Mouse (Mus musculus): Measurements from ENCODE around the gene Myo10. TPM values are rescaled to one million over a fixed set of nuclear protein-coding genes. Genes with fewer than 3 reads are reported as not detected.

Gene Myo10
- polyA plus RNA-seq, 1 experiment = not detected

DNA sequence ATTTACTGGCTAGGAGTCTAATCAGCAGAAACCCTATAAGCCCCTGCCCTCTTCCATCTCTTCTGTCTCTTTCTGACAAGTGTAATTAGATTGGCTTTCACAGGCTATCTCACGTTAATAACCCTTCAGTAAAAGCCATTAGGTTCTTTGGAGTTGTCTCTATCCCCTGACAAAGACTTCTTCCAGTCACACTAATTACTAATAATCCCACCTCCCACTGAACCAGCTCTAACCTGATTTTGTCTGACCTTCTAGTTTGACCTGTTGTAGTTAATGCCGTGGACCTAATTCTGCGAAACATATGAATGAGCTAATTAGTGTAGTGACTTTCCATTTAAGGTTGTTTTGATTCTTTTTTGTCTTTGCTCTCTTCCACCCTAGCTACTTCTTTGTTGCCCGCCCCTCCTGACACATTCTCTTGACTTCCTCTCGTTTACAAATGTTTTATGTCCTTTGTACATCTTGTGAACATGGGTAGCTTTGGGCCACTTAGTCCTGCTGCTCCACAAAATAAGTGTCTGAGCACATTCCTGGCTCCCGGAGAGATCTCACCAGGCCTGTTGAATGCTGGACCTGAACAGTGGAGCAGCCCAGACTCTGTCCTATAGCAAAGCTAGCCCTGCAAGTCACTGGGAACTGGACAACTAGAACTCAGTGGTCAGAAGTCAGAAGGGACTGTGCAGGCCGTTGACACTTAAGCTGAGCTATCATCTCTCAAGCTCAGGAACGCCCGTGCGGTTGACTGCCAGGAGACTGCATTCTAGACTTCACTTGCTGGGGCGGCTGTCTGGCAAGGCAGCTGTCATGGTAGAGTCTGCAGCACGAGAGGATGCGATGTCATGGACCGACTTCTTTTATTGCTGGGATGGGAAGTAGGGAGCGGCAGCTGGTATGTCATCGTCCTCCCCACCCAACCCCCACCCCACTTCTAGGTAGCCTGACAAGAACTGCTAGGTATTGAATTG is 47.2 kb downstream of the Myo10 start:
- no peak for TF ChIP-seq GATA1 (IDR thresholded peaks at IDR 0.05; ENCODE audit: low read length)

DNA sequence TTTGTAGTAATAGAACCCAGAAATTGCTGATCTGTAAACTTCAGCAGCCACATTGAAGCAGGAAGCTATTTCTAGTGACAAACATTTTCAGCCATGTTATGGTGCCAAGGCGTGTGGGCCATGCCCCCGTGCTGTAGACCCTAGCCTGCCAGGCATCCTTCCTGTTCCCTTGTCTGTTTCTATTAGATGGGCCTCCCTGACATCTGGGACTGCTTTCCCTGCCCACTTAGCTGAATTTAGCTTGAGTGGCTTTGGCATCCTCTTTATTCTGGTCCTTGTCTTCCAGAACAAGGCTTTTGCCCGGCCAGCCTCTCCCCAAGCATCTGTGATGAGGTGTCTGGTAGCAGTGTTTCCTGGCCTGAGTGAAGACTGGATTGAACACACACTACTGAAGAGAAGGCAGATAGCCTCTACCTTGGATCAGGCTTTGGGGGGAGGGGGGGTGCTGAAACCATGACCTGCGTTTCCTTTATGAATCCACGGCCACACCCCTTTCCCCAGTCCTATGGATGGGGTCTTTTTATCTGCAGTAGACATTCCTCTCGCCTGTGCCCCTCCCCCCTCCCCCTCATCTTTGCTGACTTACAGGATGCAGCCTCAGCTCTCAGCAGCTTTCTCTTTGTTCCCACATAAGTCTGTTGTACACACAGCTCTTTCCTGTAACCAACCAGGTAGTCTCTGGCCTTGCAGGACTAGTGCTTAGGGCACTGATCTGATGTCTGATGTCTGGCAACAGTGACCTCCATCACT is 51.1 kb downstream of the Myo10 start:
- TF ChIP-seq GATA1 (IDR thresholded peaks at IDR 0.05; ENCODE audit: low read length) = no peak

DNA sequence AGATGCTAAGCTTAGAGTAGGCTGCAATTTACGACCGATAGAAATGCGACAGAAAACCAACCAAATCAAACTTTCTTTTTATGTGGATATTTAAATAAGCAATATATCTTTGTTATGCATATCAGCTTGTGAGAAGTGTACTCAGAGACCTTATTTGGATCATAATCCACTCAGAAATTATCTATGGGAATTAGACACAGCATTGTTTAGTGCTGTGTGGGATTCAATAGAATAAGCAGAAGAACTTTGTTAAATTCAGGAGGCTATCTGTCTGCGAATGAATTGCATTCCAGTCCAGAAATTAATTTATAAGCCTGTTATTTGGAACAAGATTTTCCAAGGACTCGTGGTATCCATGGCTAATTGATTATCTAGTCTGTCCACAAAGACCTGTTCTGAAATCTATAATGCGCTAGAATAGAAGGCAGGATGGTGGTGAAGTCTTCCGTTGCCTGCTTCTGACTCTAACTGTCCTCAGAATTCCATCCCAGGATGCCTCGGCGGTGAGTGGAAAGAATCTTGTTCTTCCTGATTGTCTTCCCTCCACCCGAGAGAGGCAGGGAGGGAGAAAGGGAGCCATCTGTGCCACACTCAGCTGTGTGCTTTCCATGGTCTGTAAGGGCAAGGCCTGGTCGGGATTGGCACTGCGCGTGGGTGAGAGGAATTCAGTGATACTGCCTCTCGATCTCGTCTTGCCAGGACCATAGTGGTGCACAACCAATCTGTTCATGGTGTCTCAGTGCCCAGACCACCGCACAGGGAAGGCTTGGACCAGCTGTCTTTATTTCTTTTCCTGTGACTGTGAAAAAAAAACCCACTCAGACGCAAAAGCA is 52.0 kb downstream of the Myo10 start:
- TF ChIP-seq GATA1 (IDR thresholded peaks at IDR 0.05; ENCODE audit: low read length) = no peak

DNA sequence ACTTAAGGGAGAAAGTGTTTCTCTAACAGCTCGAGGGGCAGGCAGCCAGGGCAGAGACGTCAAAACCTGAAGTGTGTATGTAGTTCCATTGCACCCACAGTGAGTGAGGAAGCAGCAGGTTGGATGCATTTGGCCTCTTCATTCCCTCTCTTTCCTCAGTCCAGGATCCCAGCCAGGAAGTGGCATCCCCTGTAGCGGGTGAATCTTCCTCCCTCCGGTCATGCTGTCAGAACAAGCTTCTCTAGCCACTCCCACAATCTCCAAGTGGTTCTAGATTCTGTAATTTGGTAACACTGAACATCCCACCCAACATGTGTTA is 52.6 kb downstream of the Myo10 start:
- no peak for TF ChIP-seq GATA1 (IDR thresholded peaks at IDR 0.05; ENCODE audit: low read length)

DNA sequence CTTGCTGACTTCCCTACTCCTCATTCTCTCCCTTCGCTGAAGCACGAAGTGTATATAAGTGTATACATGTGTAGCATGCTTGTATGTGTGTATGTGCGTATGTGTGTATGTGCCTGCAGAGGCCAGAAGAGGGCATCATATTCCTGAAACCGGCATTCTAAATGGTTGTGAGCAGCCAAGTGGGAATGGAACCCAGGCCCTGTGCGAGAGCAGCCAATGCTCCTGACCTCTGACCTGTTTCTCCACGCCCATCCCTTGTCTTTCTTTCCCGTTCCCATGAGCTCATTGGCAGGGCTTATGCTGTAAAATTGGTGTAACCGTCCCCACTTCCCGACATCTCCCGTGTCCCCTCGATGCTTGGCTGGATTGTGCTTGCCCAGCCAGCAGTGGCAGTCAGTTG is 53.0 kb downstream of the Myo10 start:
- no peak for TF ChIP-seq GATA1 (IDR thresholded peaks at IDR 0.05; ENCODE audit: low read length)

DNA sequence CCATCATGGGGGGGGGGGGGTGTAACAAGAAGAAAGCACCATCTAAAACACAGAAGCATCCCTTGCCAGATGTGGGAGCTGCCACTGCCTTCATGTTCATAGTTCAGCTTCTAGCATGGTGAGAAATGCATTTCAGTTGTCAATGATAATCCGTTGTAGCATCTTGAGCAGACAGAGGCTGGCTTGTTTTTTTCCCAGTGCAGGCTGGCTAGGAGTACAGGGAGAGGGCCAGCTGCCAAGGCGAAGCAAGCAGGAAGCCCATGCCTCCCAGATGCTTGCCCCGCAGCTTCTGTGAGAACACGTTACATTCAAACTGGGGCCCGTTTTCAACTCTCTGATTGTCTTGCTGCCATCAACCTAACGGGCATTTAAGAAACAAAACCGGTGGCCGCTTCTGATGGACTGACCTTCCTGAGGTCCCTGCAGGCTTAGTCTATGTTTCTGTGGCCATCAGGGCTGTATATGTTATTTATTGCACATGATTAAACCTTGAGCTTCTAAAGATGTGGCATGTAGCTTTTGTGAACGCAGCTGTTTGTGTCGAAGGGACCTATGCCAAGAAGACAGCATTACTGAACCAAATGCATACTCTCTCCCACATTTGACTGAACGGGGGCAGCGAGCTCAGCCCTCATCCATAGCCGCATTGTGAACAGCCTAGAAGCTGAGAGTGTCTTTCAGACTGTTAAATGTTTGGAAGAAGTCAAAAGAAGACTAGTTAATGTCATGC is 53.9 kb downstream of the Myo10 start:
- TF ChIP-seq GATA1 (IDR thresholded peaks at IDR 0.05; ENCODE audit: low read length) = no peak

DNA sequence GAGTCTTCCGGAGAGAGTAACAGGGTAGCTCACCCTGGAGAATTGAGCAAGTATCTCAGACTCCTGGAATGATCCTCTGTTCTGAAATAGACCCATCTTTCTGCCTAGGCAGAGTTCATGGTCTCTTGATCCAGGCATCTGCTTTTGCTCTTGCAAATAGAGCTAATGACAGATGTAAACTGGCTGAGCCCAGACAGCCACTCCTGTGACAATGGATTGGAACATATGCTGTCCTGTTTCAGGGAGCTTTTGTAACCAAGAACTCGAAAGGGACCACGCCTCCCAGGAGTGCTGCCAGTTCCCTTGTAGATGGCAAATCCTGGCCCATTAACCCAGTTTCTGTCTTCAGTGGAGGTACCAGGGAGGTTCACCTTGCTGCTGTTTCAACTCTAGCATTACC is 56.8 kb downstream of the Myo10 start:
- no peak for TF ChIP-seq GATA1 (IDR thresholded peaks at IDR 0.05; ENCODE audit: low read length)

DNA sequence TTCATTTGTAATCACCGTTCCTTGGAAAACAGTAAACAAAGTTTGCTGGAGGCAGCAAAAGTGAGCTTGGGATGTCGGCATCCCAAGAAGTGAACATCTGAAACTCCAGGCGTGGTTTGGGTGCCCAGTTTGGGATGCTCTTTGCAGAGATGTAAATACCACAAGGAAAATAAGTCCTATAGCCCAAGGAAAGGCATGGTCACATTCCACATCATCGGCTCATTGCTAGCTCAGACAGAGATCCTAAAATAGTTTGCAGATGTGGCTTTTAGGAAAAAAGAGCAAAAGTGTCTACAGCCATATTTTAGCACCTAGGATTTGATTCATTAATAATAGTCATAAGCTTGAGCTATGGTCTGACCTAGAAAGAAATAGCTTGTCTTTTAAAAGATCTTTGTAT is 57.3 kb downstream of the Myo10 start:
- no peak for TF ChIP-seq GATA1 (IDR thresholded peaks at IDR 0.05; ENCODE audit: low read length)

DNA sequence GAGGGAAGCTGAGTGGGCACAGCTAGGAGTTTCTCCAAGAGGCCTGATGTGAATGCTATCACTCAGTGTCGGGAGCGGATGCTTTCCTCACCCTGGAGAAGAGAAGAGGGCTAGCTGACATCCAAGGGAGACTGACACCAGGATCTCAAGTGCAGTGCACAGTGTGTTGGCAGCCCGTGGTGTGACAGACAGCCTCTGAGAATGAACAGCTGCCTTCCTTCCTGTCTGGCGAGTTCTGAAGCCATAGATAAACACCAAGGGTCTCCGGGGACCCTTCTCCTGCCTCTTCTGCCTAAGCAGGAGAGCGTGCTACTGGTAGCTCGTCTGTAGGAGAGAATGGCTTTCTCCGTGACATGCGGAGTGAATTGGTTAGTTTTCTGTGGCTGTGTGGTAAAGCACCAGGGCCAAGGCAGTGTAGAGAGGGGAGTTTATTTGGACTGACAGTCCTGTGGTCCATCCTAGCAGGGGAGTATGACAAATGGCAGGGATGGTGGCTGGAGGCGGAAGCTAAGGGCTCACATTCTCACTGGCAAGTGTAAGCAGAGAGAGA is 58.0 kb downstream of the Myo10 start:
- no peak for TF ChIP-seq GATA1 (IDR thresholded peaks at IDR 0.05; ENCODE audit: low read length)

DNA sequence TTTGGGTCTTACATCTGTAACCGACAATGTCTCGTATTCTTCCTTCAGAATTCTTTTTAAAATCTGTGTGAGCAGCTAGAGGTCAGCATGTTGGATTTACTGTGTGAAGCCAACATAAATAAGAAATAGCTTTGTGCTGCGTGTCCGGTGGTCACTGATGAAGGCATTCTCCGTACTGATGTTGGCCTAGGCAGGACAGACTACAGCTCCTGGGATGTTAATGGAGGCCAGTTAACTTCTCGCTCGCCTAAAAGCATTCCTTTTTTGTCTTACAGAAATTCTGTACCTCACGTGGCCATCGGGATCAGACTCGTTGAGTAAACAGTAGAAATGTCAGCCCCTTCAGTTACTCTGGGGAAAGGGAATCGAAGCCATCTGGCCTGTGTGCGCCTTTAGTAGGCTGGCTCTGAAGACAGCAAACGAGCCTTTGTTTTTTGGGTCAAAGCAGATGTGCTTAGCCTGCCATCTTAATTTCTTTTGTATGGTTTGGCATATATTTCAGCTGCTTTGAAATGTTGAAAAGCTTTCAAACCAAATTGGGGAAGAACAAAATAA is 60.7 kb downstream of the Myo10 start:
- TF ChIP-seq GATA1 (IDR thresholded peaks at IDR 0.05; ENCODE audit: low read length) = no peak

DNA sequence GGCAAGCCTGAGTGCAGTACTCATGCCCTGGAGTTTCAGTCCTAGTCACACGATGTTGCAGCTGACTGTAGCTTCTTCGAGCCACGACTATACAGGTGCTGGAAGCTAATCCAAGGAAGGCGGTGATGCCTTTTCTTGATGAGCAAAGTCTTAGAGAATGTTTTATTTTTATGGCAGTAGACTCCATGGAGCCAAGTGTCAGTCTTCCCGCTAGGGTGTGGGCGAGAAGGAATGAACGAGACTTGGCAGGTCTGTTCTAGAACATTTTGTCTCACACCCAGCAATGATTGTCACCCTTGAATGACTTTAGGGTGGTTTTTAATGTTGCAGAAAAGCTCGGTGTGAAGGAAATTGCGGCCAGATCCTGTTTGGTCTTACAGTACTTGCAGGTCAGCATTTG is 62.9 kb downstream of the Myo10 start:
- TF ChIP-seq GATA1 (IDR thresholded peaks at IDR 0.05; ENCODE audit: low read length) = no peak

DNA sequence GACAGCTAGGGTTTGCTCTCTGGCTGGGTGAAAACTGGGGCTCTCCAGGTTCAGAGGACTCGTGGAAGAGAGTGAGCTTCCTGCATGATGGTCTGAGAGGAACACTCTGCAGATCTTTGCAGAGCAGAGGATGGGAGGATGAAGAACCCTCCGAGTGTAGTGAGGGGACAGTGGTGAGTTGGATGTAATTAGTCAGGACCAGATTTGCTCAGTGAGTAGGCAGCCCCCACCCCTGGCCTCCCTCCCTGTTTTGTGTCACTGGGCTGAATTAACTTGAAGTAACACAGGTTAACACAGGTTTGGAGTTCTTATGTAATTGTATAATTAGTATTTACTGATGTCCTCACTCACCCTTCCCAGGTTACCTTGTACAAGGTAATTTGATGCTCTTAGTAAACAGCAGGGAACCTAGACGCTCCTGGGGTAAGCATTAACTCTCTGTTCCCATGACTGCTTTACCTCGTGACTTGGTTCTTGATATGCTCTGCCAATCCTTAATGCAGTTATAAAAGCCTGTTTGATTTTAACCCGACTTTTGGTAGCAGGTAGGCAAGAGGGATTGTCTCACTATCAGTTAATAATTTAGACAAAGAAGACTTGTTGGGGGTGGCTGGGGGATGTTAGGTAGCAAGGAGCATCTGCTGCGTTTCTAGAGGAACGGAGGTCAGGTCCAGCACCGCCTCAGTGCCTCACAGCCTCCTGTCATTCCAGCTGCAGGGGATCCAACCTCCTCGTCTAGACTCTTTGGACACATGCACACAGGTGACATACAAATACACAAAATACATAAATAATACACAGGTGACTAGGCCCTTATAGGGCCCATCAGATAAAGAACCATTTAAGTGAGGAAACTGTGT is 66.3 kb downstream of the Myo10 start:
- no peak for TF ChIP-seq GATA1 (IDR thresholded peaks at IDR 0.05; ENCODE audit: low read length)

DNA sequence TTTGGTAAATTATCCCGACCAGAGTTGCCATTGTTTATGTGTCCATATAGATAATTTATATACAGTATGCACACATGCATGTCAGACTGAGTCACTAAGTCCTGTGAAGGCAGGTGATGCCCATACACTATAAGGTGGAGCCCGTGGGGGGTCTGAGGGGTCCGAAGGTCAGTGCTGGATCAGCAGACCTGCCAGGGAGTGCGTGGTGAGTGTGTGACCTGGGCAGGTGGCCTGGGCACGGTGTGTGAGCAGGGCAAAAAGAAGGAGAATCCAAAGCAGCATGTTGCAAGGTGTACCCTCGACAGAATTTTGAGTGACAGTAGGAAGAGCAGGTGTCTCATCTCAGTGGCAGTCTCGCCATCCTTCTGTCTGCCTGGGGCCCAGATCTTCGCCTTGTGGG is 67.2 kb downstream of the Myo10 start:
- TF ChIP-seq GATA1 (IDR thresholded peaks at IDR 0.05; ENCODE audit: low read length) = no peak

Data from G1E-ER4 (cell line).